Mouse (Mus musculus) testis, postnatal 14 days (tissue): Measurements from ENCODE around the gene C8a.

Experiments
- DNase-seq: peaks from one replicate; pipeline ENCODE4 v3.0.0; 2021; ENCODE audit warnings: low spot score

The C8a gene

DNA sequence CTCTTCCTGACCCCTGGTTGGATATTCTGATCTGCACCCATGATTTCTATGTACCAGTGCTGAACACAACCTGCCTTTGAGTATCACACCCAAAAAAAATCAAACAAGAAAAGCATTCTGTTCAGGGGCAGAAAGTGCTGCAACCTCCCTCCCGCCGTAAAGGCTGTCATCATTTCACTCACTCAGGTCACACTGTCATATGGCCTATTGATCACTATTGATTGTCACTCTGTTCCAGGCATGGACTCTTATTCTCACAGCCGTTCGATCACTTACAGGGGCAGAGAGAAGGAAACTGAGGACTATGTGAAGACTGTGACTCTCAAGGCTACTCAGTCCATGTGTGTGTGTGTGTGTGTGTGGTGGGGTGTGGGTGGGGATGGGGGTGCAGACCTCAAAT is 108.0 kb downstream of the C8a start:
- no peak for DNase-seq

DNA sequence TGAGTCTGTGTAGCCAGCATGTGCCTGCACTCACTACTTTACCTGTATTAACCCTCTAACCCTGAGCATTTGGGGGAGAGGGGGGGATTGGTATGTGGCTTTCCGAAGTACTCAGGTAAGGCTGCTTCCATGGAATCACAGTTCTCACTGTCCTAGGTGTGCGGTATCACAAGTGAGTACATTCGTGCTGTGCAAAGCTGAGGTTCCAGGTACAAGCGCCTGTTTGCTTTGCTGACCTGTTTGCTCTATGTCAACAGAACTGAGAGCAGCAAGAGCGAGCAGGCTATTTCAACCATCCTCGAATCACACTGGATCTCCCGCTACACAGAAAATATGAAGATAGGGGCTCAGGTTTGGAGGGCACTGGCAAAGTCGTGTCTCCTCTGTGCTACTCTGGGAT is 110.1 kb downstream of the C8a start, which contains the start of gene C8b:
TSS of gene C8b (plus strand) at position 253 of the 400 bp plus-strand sequence.
- no peak for DNase-seq
